Mouse (Mus musculus) limb, embryonic 13.5 days (tissue): ENCODE results near the gene Hist1h2bg. TPM values are rescaled to one million over a fixed set of nuclear protein-coding genes. Genes with fewer than 3 reads are reported as not detected.

Experiments used
- ATAC-seq: fragments of 200-750 bp; cut with Nextera tagmentation; 2 replicates; pipeline ENCODE4 v1.8.0; 2017; ENCODE audit warnings: low read depth, moderate number of reproducible peaks, moderate TSS enrichment; ENCODE audit not compliant: low FRiP score
- H3K27ac ChIP-seq: fragments of 300-500 bp; sonication (generic); 2 replicates; pipeline ENCODE4 v1.5.1; 2015; ENCODE audit warnings: inconsistent platforms, mild to moderate bottlenecking, moderate library complexity
- H3K27me3 ChIP-seq: fragments of 300-500 bp; sonication (generic); 2 replicates; pipeline ENCODE4 v1.6.1; 2015; ENCODE audit warnings: mild to moderate bottlenecking, inconsistent platforms
- H3K36me3 ChIP-seq: fragments of 300-500 bp; sonication (generic); 2 replicates; pipeline ENCODE4 v1.6.1; 2015; ENCODE audit warnings: inconsistent platforms, mild to moderate bottlenecking, moderate library complexity
- H3K4me1 ChIP-seq: fragments of 300-500 bp; sonication (generic); 2 replicates; pipeline ENCODE4 v1.6.1; 2015; ENCODE audit warnings: inconsistent platforms
- H3K4me2 ChIP-seq: fragments of 300-500 bp; sonication (generic); replicated peaks from 2 replicates; pipeline ENCODE4 v1.6.1; 2015; ENCODE audit warnings: inconsistent platforms, mild to moderate bottlenecking, moderate library complexity
- H3K4me3 ChIP-seq: fragments of 300-500 bp; sonication (generic); 2 replicates; pipeline ENCODE4 v1.5.1; 2015; ENCODE audit warnings: moderate library complexity, mild to moderate bottlenecking, inconsistent platforms
- H3K9ac ChIP-seq: fragments of 300-500 bp; sonication (generic); 2 replicates; pipeline ENCODE4 v1.6.1; 2015; ENCODE audit warnings: mild to moderate bottlenecking, inconsistent platforms
- H3K9me3 ChIP-seq: fragments of 300-500 bp; sonication (generic); 2 replicates; pipeline ENCODE4 v1.6.1; 2016; ENCODE audit warnings: inconsistent platforms
- WGBS: fragments of 180-500 bp; shearing (Covaris S2); methylation state at CpG from one replicate; pipeline ENCODE4 v1.1.7; 2015; 5-methylcytosine and 5-hydroxymethylcytosine counted together
- microRNA-seq: library from miRNA; unstranded; fragments of <30 nt; microRNA quantifications from one replicate; pipeline ENCODE4, GENCODE M21; 2016
- polyA plus RNA-seq: library from polyadenylated mRNA; unstranded; fragments of >200 nt; fragmentation: Nextera tagmentation; extraction: Ambion mirVana; gene quantifications from 2 replicates; pipeline ENCODE4 v1.2.1, GENCODE M21; 2015

Gene Hist1h2bg
- polyA plus RNA-seq, 1 experiment from 2014 or later, result 11.2 TPM

DNA sequence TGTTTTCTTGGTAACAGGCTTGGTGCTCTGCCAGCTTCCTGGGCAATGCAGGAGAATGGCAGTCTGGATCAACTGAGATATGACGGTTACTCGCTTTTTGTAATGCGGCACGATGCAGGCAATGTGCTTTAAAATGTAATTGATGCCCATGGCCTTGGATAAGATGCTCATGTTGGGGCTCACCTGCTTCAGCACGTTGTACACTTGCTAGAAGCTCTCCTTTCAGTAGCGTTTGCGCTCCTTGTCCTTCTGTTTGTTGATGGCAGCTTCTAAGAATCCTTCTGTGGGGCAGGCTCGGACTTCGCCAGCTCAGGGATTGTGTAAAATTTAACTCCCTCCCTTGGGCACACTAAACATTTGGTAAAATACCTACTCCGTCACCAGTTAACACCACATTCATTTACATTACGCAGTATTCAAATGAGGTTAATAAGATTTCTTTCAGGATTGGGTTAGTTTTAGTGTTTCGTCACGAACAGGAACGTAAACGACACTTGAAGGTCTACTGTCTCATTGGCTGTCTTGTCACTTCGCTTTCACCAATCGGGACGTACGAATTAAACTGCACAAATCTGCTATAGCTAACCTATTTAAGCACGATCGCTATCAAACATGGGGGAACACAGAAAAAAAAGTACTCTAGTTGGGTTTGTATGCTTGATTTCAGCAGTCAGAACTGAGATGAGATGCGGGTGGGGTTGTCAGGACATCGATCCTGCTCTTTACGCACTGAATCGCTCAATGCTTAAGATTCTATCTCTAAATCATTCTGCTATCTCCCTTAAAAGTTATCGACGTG lies 49.7 kb downstream of the Hist1h2bg start, which contains the start of gene Hist1h2be:
Gene Hist1h2be, minus strand, starts transcription at position 392 of the 799 bp plus-strand sequence.
- whole genome bisulfite sequencing, result under 1% methylated on average over 27 of the region's 27 CpGs
- peak within 1 kb of the TSS; percentile 93 for H3K9ac ChIP-seq
- no peaks in the 10 kb centered on the region for H3K27me3 ChIP-seq
- peak; percentile 87 for ATAC-seq
- no peaks in the 10 kb centered on the region for H3K36me3 ChIP-seq
- peak within 1 kb of the TSS; percentile 95 for H3K4me2 ChIP-seq
- peak within 1 kb of the TSS; percentile 99 for H3K27ac ChIP-seq
- H3K4me3 ChIP-seq, result peak within 1 kb of the TSS; percentile 73
- no peaks in the 10 kb centered on the region for H3K9me3 ChIP-seq
- peaks cover 11% of the 10 kb centered on the region for H3K4me1 ChIP-seq

Small RNA genes within 50 kb of the gene (microRNA-seq; reads per million reads assigned to microRNA genes)
- gene Gm44297, result not detected
- gene Gm44359, result not detected
- gene Gm44394, result not detected

Other genes starting within 250 kb of the Hist1h2bg start
- 65.0 and 70.3 TPM in 2 replicates for gene Zfp322a, start 202.2 kb upstream of the Hist1h2bg start, polyA plus RNA-seq
- gene Abt1, start 147.5 kb upstream of the Hist1h2bg start, polyA plus RNA-seq, result 13.4 and 14.8 TPM in 2 replicates
- gene Btn1a1, start 105.5 kb upstream of the Hist1h2bg start, polyA plus RNA-seq, result 0.19 and 0.45 TPM in 2 replicates
- gene Btn2a2, start 82.5 kb upstream of the Hist1h2bg start, polyA plus RNA-seq, result 1.4 and 1.5 TPM in 2 replicates
- gene Hist1h4h, start 40.3 kb upstream of the Hist1h2bg start, polyA plus RNA-seq, result 4.1 and 8.4 TPM in 2 replicates
- 9.3 and 10.0 TPM in 2 replicates for gene Hist1h2af, start 37.5 kb upstream of the Hist1h2bg start, polyA plus RNA-seq
- gene Hist1h3g, start 36.0 kb upstream of the Hist1h2bg start, polyA plus RNA-seq, result 9.8 and 10.9 TPM in 2 replicates
- gene Hist1h2bh, start 28.0 kb upstream of the Hist1h2bg start, polyA plus RNA-seq, result 0.74 and 1.0 TPM in 2 replicates
- 1.5 and 1.7 TPM in 2 replicates for gene Hist1h3f, start 27.3 kb upstream of the Hist1h2bg start, polyA plus RNA-seq
- 1.0 and 1.9 TPM in 2 replicates for gene Hist1h4f, start 19.7 kb upstream of the Hist1h2bg start, polyA plus RNA-seq
- gene Hist1h1d, start 18.1 kb upstream of the Hist1h2bg start, polyA plus RNA-seq, result 0.46 and 0.51 TPM in 2 replicates
- 8.2 and 8.9 TPM in 2 replicates for gene Hist1h3e, start 9.0 kb upstream of the Hist1h2bg start, polyA plus RNA-seq
- gene Hist1h2ae, start 176 bp upstream of the Hist1h2bg start, polyA plus RNA-seq, result 110 and 115 TPM in 2 replicates
- 9.1 and 16.5 TPM in 2 replicates for gene Hist1h2bf, start 2.8 kb downstream of the Hist1h2bg start, polyA plus RNA-seq
- gene Hist1h2ad, start 3.0 kb downstream of the Hist1h2bg start, polyA plus RNA-seq, result 1.0 and 3.0 TPM in 2 replicates
- 7.8 and 8.4 TPM in 2 replicates for gene Hist1h3d, start 4.4 kb downstream of the Hist1h2bg start, polyA plus RNA-seq
- 126 and 130 TPM in 2 replicates for gene Hist1h4d, start 10.2 kb downstream of the Hist1h2bg start, polyA plus RNA-seq
- 2.0 and 2.5 TPM in 2 replicates for gene Hist1h2be, start 49.7 kb downstream of the Hist1h2bg start, polyA plus RNA-seq
- 19.9 and 21.1 TPM in 2 replicates for gene Hist1h1e, start 51.2 kb downstream of the Hist1h2bg start, polyA plus RNA-seq
- 1.00 and 1.3 TPM in 2 replicates for gene Hist1h2ac, start 112.6 kb downstream of the Hist1h2bg start, polyA plus RNA-seq
- 35.3 and 35.7 TPM in 2 replicates for gene Hist1h2bc, start 112.8 kb downstream of the Hist1h2bg start, polyA plus RNA-seq
- gene Hist1h1t, start 124.4 kb downstream of the Hist1h2bg start, polyA plus RNA-seq, result 0.36 and 0.43 TPM in 2 replicates
- 9.0 and 10.3 TPM in 2 replicates for gene Hist1h4c, start 127.1 kb downstream of the Hist1h2bg start, polyA plus RNA-seq
- 5.2 and 5.5 TPM in 2 replicates for gene Hfe, start 139.5 kb downstream of the Hist1h2bg start, polyA plus RNA-seq
- gene Hist1h1c, start 167.4 kb downstream of the Hist1h2bg start, polyA plus RNA-seq, result 22.0 and 23.8 TPM in 2 replicates
- gene Hist1h3c, start 174.2 kb downstream of the Hist1h2bg start, polyA plus RNA-seq, result 17.7 and 20.6 TPM in 2 replicates
- 2.2 and 3.1 TPM in 2 replicates for gene Hist1h2bb, start 175.3 kb downstream of the Hist1h2bg start, polyA plus RNA-seq
- 47.8 and 56.8 TPM in 2 replicates for gene Hist1h2ab, start 179.7 kb downstream of the Hist1h2bg start, polyA plus RNA-seq
- 14.7 and 16.3 TPM in 2 replicates for gene Hist1h3b, start 180.9 kb downstream of the Hist1h2bg start, polyA plus RNA-seq
- 7.2 and 13.5 TPM in 2 replicates for gene Hist1h4b, start 185.6 kb downstream of the Hist1h2bg start, polyA plus RNA-seq
- gene Hist1h4a, start 189.8 kb downstream of the Hist1h2bg start, polyA plus RNA-seq, result 0.65 TPM in 1 of 2 replicates, not detected in the other
- 11.8 and 14.9 TPM in 2 replicates for gene Hist1h3a, start 191.0 kb downstream of the Hist1h2bg start, polyA plus RNA-seq
- gene Hist1h1a, start 192.3 kb downstream of the Hist1h2bg start, polyA plus RNA-seq, result 4.3 and 6.0 TPM in 2 replicates
- gene Trim38, start 198.5 kb downstream of the Hist1h2bg start, polyA plus RNA-seq, result not detected in 2 replicates
- gene Slc17a2, start 235.6 kb downstream of the Hist1h2bg start, polyA plus RNA-seq, result not detected in 2 replicates